Mouse (Mus musculus): ENCODE measurements around the gene Ncoa3.
A peak's percentile ranks its signal among the peaks of the same experiment; 100 is the strongest.
"Not testable (repeated sequence)": the region's sequence is repeated elsewhere in the genome, so short reads cannot be mapped to it uniquely, and the experiment has no call there.

The Ncoa3 gene

DNA sequence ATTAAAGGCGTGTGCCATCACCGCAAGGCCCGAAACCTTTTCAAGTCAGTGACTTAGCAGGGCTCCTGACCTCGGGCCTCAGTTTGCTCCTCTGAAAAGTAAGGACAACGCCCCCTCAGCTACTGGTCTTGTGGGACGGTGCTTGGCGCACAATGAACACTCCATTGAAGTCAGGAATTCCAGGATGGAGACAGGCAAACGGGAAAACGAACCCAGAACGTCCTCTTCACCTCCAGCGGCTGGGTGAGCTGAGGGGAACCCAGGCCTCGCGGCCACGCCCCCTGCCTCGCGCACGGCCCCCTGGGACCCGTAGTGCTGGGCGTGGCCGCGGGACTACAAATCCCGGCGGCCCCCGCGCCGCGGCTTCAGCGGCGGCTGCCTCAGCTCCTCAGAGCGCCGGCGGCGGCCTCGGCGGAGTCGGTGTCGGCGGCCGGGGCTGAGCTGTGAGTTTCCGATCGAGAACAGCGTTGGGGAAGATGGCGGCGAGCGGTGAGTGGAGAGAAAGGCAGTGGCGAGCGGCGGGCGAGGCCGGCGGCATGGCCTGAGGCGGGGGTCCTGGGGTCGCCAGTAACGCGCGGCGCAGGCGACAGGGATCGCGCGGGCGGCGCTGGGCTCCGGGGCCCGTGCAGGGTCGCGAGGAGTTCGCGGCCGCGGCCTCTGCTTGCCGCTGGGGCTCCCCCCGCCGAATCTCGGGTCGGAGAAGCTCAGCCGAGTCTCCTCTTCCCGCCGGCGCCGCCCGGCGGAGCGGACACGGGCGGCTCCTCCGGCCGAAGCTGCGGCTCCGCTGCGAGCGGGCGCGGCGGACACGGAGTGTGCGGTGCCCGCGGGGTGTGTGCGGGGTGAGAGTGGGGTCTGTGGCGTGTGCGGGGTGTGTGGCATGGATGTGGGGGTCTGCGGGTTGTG is at the start of gene Ncoa3:
TSS of gene Ncoa3 (plus strand) at position 367 of the 903 bp plus-strand sequence.
- DNase-seq (ENCODE audit: low spot score), result peak; percentile 88

DNA sequence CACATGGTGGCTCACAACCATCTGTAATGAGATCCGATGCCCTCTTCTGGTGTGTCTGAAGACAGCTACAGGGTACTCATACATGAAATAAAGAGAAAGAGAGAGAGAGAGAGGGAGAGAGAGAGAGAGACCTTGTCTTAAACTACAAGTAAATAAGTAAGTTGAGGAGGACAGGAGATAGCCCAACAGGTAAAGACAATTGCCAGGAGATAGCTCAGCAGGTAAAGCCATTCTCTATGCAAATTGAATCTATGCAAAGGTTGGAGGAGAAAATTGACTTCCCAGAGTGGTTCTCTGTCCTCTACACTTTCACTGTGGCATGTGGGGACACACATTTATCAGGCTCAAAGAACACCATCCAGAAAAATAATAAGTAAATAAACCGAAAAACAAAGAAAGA is 49.3 kb upstream of the Ncoa3 start:
- no peak for DNase-seq (ENCODE audit: low spot score)

DNA sequence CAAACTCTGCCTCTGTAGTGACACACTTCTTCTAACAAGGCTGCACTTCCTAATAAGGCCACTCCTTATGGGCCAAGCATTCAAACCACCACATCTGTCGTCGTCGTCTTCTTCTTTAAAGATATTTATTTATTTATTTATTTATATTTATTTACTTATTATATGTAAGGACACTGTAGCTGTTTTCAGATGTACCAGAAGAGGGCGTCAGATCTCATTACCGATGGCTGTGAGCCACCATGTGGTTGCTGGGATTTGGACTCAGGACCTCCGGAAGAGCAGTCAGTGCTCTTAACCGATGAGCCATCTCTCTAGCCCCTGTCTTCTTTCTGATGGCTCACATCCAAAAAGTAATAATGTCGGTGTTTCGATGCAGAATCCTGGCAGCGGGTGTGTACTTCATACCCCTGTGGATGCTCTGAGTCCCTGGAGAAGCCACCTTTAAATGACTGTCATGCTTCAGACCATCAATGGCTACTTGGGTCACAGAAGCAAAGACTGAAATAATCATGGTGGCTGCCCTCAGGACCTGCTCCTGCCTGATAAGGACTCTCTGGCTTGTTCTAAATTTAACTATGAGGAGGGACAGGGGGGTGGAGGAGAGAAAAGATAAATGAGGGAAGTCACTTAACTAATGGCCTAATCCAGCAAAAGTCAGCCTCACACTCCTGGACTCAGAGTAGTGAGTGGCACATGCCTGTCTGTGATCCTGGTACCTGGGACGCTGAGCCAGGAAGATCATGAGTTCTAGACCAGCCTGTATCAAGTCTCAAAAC is 47.7 kb upstream of the Ncoa3 start:
- no peak for DNase-seq (ENCODE audit: low spot score)

DNA sequence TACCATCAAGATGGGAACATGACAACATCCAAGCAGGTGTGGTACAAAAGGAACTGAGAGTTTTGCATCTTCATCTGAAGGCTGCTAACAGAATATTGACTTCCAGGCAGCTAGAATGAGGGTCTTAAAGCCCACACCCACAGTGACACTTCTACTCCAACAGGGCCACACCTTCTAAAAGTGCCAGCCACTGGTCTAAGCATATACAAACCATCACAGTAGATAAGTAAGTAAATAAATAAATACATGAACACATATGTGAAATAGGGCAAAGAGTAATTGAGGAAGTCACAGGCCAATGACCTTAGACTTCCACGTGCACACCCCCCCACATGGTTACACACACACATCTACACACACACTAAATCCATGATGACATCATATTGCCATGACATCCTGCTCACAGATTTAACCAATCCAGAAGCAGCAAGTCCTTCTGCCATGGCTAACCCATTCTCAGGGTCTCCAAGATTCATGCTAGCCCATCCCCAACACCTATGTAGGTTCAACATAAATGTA is 46.3 kb upstream of the Ncoa3 start:
- no peak for DNase-seq (ENCODE audit: low spot score)

DNA sequence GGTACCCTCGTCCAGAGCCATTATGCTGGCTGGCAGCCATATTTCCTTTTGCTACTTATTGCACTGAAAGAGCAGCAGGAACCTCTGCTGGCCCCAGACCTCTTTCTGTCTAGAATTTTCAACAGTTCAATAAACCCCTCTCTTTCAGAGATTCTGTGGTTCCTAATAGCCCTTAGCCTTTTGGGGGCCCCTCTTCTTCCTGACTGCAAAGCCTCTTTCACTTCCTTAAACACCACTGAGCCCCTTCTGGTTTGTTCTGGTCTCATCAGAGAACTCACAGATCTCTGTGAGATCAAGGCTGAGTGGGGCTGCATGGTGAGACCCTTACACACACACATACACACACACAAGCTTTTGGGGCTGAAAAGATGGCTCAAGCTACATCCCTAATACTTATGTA is 44.4 kb upstream of the Ncoa3 start:
- DNase-seq (ENCODE audit: low spot score), result no peak

DNA sequence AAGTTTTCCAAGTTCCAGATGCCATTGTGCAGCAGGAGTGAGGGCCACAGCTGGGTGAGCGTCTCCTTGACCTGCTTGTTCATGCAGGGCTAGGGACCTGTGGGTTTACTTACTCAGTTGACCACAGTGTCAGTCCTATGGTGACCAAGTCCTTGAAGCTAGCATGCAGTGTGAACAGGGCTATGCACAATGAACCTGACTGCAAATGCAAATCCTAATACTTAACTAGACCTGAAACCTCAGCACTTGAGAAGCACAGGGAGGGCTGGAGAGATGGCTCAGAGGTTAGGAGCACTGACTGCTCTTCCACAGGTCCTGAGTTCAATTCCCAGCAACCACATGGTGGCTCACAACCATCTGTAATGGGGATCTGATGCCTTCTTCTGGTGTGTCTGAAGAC is 43.7 kb upstream of the Ncoa3 start:
- not testable (repeated sequence) for DNase-seq (ENCODE audit: low spot score)

DNA sequence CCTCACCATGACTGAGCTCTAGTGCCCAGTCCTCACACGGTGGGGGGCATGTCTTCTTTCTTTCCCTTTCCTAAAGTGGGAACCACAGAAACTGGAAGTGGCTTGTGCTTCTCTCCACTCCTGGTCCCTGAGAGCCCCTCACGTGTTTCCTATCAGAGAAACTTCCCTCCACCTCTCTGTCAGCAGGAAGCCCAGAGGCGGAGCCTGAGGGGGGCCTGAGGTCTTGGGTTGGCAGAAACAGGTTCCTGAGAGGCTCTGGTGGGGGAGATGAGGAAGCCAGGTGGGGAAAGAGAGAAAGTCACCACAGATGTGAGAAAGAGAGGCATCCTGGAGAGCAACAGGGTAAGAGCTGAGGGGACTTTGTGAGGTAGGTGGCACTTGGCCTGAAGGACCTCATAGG is 42.7 kb upstream of the Ncoa3 start:
- no peak for DNase-seq (ENCODE audit: low spot score)

DNA sequence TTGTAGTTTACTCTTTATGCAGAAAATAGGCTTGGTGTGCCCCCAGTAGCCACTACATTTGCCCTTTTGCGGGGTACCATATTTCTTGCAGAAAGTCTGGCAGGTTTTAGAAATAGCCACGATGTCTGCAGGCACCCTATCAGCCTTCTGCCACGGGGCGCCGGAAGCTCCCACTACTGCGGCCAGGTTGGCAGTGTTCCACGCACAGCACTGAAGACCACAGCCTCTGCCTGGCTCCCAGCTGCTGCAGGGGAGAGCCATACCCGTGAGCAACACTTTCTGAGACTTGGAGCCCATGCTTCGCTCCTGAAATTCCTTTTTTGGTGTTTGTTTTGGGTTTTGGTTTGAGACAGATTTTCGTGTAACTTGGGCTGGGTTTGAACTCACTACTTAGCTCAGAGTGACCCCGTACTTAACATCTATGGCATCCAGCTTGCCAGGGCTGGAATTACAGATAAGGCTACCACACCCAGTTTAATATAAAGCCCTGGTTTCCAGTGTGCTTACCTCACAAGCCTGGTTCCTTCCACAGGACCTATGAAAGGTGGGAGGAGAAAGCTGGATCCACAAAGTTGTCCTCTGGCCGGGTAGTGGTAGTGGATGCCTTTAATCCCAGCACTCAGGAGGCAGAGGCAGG is 40.9 kb upstream of the Ncoa3 start:
- no peak for DNase-seq (ENCODE audit: low spot score)

DNA sequence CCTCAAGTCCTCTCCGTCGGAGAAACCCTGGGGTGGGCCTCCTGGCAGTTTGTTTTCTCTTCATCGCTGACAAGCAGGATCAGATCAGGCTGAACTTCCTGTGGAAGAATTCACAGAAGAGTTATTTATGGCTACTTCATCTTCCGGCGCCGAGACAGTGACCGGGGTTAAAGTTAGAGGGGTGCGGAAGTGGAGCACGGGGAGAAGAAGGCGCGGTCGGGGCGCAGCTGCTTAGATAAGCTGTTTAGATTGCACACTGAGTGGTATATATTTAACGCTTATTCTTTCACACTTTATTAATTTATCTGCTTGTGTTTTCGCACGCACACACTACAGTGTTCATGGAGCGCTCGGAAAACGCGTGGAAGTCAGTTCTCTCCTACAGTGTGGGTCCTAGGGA is 37.6 kb upstream of the Ncoa3 start:
- no peak for DNase-seq (ENCODE audit: low spot score)

DNA sequence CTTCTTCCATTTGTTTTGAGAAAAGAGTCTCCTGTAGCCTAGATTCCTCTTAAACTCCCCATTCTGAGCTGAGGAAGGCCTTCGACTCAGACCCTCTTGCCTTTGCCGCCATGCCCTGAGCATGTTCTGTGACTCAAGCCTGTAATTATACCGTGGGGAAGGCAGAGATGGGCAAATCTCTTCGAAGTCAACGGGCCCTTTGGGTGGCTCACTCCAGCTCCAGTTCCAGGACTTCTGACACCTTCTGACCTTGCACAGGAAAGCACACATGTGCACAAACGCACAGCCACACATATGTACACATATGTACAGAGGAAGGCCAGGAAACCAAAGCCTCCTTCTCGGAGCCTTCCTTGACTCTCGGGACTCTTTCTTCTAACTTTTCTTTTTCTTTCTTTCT is 37.0 kb upstream of the Ncoa3 start:
- DNase-seq (ENCODE audit: low spot score), result no peak

DNA sequence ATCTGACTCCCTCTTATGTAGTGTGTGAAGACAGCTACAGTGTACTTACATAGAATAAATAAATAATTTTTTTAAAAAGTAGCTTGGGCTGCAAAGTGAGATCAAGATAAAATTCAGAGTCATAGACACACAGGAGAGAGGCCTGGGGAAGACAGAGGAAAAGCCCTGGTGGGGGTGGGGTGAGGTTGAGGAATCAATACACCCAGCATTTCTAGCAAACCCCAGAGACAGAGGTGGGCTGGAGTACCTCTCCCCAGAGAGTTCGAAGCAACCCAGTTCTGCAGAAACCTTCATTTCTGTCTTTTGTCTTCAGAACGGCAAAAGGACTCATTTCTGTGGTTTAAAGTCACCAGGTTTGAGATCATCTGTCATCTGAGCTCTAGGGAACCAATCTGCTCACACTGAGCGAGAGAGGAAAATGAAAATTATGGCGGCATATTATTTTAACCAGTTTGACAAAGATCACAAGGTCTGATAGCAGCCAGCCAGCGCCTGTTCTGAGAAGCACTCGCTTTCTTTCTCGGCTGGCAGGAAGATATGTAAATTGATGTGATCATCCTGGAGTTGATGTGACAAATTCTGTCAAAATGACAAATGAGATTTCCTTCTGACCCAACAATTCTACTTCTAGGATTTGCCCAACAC is 36.2 kb upstream of the Ncoa3 start:
- DNase-seq (ENCODE audit: low spot score), result no peak

DNA sequence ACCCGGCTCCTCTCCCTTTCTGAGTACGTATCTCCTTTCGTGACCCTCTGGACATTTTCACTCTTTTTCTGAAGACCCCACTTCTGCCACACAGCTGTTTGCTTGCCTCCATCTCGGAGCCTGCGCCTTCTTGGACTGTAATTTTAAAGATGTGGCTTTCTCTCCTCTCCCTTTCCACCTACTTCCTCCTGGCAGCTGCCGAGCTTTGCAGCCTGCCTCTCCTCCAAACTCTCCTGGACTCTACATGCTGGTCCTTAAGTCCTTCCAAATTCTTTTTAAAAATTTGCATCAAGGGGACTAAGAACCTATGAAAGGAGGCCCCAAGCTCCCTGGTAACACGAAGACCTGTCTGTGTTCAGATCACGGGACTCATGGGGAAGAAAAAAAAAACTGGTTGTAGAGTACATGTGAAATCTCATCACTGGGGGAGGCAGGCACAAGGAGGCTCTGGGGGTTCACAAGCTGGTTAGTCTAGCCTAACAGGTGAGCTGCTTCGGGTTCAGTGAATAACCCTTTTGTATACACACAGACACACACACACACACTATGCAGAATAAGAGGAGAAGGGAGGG is 35.1 kb upstream of the Ncoa3 start:
- DNase-seq (ENCODE audit: low spot score), result no peak

DNA sequence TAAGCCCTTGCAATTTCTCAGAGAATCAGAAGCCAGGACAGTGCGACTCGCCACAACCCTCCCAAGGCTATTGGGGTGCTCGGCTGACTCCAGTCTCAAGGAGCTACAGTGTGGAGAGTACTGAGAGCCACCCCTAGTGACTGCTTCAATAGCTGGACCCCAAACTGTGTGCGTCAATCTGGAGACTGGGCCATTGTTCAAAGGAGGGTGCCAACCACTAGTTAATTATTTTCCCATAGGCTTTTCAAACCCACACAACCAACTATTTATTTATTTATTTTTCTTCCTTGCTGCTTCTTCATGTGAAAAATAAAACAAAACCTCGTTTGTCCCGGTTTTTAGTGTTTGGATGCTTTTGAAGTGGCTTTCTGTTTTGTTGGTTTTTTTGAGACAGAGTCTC is 33.9 kb upstream of the Ncoa3 start:
- DNase-seq (ENCODE audit: low spot score), result no peak

DNA sequence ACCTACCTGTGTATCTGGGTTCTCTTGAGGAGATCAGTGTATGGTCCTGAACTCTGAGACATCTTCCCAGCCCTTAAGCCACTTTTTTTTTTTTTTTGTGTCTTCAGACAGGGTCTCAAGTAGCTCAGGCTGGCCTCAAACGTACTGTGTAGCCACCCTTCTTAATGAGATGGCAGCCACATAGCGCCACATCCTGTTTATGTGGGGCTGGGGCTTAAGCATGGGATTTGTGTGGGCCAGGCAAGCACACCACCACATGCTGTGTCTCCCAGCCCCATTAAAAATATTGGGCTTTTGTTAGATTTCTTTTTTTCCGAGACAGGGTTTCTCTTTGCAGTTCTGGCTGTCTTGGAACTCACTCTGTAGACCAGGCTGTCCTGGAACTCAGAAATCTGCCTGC is 31.7 kb upstream of the Ncoa3 start:
- DNase-seq (ENCODE audit: low spot score), result no peak

DNA sequence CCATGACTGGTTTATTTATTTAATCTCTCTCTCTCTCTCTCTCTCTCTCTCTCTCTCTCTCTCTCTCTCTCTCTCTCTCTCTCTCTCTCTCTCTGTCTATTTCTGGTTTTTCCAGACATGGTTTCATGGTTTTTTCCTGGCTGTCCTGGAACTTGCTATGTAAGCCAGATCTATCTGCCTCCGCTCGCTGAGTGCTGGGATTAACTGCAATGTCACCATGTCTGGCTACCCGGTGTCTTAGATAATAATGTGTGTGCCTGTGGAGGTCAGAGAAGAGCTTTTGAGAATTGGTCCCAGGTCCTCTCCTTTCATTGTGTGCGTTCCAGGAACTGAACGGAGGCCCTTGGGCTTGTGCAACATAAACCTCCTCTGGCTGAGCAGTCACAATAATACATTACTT is 29.6 kb upstream of the Ncoa3 start:
- DNase-seq (ENCODE audit: low spot score), result no peak

DNA sequence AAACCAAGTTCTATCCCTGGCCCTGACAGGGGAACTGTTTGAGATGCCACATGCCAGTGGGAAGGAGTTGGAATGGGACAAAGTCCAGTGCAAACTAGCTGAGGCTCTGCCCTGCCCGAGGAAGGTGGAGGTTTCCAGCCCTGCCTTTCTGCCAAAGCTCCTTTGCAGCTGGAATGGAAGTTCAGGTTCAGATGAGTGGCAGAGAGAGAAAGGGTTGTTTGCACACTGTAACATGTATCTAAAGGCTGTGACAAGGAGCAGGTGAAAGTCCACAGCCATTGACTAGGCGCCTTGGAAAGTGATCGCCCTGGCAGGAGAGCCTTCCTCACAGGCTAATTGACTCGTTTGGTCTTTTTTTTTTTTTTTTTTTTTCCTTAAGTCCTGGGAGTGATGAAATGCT is 28.3 kb upstream of the Ncoa3 start:
- DNase-seq (ENCODE audit: low spot score), result no peak

DNA sequence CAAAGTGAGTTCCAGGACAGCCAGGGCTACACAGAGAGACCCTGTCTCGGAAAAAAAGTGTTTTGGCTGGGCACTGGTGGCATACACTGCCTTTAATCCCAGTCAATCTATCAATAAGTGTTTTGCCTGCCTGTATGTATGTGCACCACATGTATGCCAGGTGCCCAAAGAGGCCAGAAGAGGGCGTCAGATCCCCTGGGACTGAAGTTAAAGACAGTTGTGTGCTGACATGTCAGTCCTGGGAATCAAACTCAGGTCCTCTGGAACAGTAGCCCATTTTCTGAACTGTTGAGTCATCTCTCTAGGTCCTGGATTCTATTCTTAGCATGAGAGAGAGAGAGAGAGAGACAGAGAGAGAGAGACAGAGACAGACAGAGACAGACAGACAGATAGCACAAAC is 25.4 kb upstream of the Ncoa3 start:
- no peak for DNase-seq (ENCODE audit: low spot score)

DNA sequence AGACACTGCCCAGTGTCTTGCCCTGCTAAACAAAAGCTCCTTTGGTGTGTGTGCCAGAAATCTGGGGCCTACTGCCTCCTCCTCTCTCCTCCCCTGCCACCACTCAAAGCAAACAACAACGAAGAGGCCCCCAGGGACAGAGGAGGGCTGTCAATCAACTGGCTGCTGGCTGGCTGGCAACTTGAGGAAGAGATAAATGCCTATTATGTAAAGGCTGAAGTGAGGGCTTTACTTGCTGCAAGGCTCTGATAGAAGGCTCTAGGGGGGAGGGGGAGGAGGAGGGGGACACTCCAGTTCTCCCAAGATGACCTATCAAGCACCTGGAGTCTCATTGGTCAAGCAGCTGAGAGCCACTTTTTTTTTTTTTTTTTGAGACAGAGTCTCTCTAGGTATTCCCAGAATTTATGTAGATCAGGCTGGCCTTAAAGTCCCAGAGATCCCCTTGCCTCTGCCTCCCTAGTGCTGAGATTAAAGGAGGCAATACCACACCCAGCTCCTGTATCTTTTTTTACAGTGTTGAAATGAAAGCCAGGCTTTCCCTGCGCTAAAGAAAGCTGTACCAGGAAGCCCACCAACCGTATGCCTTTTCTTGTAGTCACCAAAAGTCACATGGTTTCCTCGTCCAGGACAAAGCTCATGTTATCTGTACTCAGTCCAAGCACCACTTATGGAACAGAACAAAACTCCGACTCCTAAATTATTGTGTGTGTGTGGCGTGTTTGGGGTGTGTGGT is 24.4 kb upstream of the Ncoa3 start:
- no peak for DNase-seq (ENCODE audit: low spot score)

DNA sequence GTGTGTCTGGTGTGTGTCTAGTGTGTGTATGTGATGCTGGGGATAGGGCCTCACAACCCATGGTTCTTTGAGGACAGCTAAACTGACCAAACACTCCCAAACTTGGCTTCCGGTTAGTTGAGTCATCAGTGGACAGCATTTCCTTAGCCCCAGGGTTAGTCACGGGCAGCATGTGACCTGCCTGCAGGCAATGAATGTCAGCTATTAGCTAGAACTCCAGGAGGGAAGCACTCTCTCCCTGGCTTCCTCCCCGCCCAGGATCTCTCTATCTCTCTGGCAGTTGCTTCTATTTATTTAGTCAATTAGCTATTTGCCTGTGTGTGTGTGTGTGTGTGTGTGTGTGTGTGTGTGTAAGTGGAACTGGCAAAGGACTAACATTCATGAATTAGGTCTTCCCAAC is 23.6 kb upstream of the Ncoa3 start:
- DNase-seq (ENCODE audit: low spot score), result no peak

DNA sequence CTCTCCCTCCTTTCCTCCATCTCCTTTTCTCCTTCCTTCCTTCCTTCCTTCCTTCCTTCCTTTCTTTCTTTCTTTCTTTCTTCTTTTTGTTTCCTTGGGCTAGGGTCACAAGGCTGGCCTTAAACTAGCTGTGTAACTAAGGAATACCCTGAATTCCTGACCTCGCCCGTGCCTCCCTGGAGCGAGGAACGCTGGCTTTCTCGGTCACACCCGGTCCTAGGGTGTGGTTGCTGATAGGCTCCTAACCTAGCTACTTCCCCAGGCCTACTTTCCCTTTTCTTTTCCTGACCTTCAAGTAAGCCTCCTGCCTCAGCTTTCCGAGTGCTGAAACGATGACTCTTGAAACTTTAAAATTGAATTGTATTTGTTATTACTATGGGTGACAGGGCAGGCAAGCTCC is 23.0 kb upstream of the Ncoa3 start:
- no peak for DNase-seq (ENCODE audit: low spot score)

DNA sequence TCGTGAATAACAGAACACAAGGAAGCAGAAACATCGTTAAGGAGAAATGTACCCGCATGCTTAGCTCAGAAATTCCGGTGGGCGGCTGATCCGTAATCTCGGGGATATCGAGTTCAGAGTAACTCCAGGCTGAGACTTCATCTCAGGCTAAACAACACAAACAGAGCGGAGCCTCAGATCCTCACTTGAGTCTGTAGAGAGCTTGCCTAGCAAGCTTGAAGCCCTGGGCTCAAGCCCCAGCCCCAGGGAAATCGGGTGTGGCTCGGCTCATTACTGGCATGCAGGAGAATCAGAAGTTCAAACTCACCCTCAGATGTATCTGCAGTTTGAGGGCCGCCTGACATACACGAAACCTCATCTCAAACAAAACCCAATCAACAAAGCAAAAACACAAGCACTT is 22.5 kb upstream of the Ncoa3 start:
- DNase-seq (ENCODE audit: low spot score), result no peak

Data from c-Kit-positive CD71-positive TER-119-positive erythroid progenitor cells, embryonic 14.5 days (primary cell).